Mouse (Mus musculus) granulocyte monocyte progenitor cell, adult 5-6 weeks (primary cell): ENCODE results near the gene Tagln2. TPM values are rescaled to one million over a fixed set of nuclear protein-coding genes. Genes with fewer than 3 reads are reported as not detected.

Experiments used
- ATAC-seq: replicated peaks from 2 replicates; pipeline ENCODE4 v1.8.0; 2016; ENCODE audit warnings: mild to moderate bottlenecking, moderate TSS enrichment, inconsistent platforms; ENCODE audit not compliant: poor library complexity, severe bottlenecking
- total RNA-seq, 2 experiments: library from RNA; stranded (forward) in 1 of 2; stranded (reverse) in 1 of 2; fragments of 200-712, 200-1000 nt in 1 of 2; fragments of >200 nt in 1 of 2; fragmentation: Nextera tagmentation in 1 of 2; gene quantifications; 2 replicates each; pipeline ENCODE4 v1.2.3; 2014 to 2017

Tagln2 gene
- total RNA-seq, 2 experiments from 2014 or later: 350 to 731 TPM

GRCm38 (mm10) chr1:172522524-172522923 is 22.7 kb downstream of the Tagln2 start:
- ATAC-seq: peak; percentile 49

GRCm38 (mm10) chr1:172523699-172524101 is 23.9 kb downstream of the Tagln2 start:
- ATAC-seq: no peak

- ATAC-seq: peak; percentile 45
These were observed 25.3 kb downstream of the Tagln2 start for GRCm38 (mm10) chr1:172525027-172525764.

GRCm38 (mm10) chr1:172525971-172526370 is 26.1 kb downstream of the Tagln2 start:
- ATAC-seq: peak; percentile 8; the same call in 1 of the 2 replicates

- ATAC-seq: peak; percentile 31
These were observed 26.7 kb downstream of the Tagln2 start for GRCm38 (mm10) chr1:172526380-172527081.

GRCm38 (mm10) chr1:172527431-172527830 is 27.6 kb downstream of the Tagln2 start:
- no peak for ATAC-seq

- peak; percentile 69 for ATAC-seq
These were observed 28.9 kb downstream of the Tagln2 start for GRCm38 (mm10) chr1:172528701-172529100.

GRCm38 (mm10) chr1:172530544-172531220 is 30.8 kb downstream of the Tagln2 start:
- peak; percentile 10; the same call in 1 of the 2 replicates for ATAC-seq

GRCm38 (mm10) chr1:172532551-172532950 is 32.7 kb downstream of the Tagln2 start:
- no peak for ATAC-seq

GRCm38 (mm10) chr1:172535116-172535515 is 35.3 kb downstream of the Tagln2 start:
- ATAC-seq: no peak

GRCm38 (mm10) chr1:172539827-172540226 is 40.0 kb downstream of the Tagln2 start:
- ATAC-seq: no peak

- no peak for ATAC-seq
These were observed 40.5 kb downstream of the Tagln2 start for GRCm38 (mm10) chr1:172540283-172540820.

GRCm38 (mm10) chr1:172546062-172546461 is 46.2 kb downstream of the Tagln2 start:
- no peak for ATAC-seq

- peak; percentile 71 for ATAC-seq
These were observed 48.7 kb downstream of the Tagln2 start for GRCm38 (mm10) chr1:172548501-172548900.

GRCm38 (mm10) chr1:172549314-172549713 is 49.5 kb downstream of the Tagln2 start:
- no peak for ATAC-seq

GRCm38 (mm10) chr1:172549717-172550116 is 49.9 kb downstream of the Tagln2 start:
- ATAC-seq: no peak

- ATAC-seq: peak; percentile 87
These were observed 50.7 kb downstream of the Tagln2 start for GRCm38 (mm10) chr1:172550551-172550951.

GRCm38 (mm10) chr1:172551009-172551408 is 51.2 kb downstream of the Tagln2 start:
- ATAC-seq: no peak

- ATAC-seq: no peak
These were observed 52.8 kb downstream of the Tagln2 start for GRCm38 (mm10) chr1:172552623-172553022.

- ATAC-seq: no peak
These were observed 55.8 kb downstream of the Tagln2 start, which contains the start of gene Vsig8 for GRCm38 (mm10) chr1:172555638-172556037. TSS of gene Vsig8 (plus strand) at chr1:172555938.
